ENCODE assay signal across 8 mouse cellular contexts in the genomic region with DNA sequence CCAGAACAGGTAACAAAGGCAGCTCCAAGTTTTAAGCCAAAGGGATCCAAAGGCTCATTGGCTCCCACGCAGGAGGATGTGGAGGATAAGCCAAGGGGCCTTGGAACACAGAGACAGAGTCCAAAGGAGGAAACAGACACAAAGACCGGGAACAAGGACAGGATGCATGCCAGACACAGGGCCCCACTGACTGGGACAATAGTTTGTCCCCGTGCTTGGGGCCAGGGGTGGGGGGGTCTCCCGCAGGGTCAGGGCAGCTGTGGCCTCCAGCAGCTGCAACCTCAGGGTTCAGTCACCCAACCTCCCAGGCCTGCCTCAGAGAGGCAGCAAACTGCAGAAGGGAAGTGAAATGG. TPM values are rescaled to one million over a fixed set of nuclear protein-coding genes. Genes with fewer than 3 reads are reported as not detected.
DNase-seq lines count a peak whose midpoint lies in the region; ATAC-seq lines count a peak whose summit lies in the region.

No protein-coding gene starts in this region.

- peak overlapping the region; percentile 27; the same call in 1 of the 2 replicates for H3K27ac ChIP-seq in midbrain, embryonic 11.5 days (ENCODE audit: low read depth, low read length)
- H3K27ac ChIP-seq in midbrain, embryonic 15.5 days: no peak overlapping the region
- H3K27ac ChIP-seq in heart, embryonic 13.5 days (replicated peaks): peak overlapping the region; percentile 86
- peak overlapping the region; percentile 52; the same call in 1 of the 2 replicates for H3K27ac ChIP-seq in midbrain, embryonic 12.5 days (replicated peaks)

- H3K4me3 ChIP-seq in midbrain, embryonic 11.5 days (ENCODE audit: low read depth, low read length): no peak overlapping the region
- no peak overlapping the region for H3K4me3 ChIP-seq in midbrain, embryonic 15.5 days
- peak overlapping the region; percentile 24 for H3K4me3 ChIP-seq in heart, embryonic 13.5 days
- no peak overlapping the region for H3K4me3 ChIP-seq in midbrain, embryonic 12.5 days

- no peaks in the 10 kb centered on the region; the same call in none of the 2 replicates for H3K36me3 ChIP-seq in midbrain, embryonic 11.5 days (ENCODE audit: control insufficient read depth, insufficient read depth, low read length)
- H3K36me3 ChIP-seq in midbrain, embryonic 15.5 days (replicated peaks): no peaks in the 10 kb centered on the region
- H3K36me3 ChIP-seq in heart, embryonic 13.5 days: peaks cover 42% of the 10 kb centered on the region
- H3K36me3 ChIP-seq in midbrain, embryonic 12.5 days: peaks cover 28% of the 10 kb centered on the region

- no peaks in the 10 kb centered on the region for H3K9me3 ChIP-seq in midbrain, embryonic 11.5 days (ENCODE audit: control insufficient read depth, low read length)
- H3K9me3 ChIP-seq in midbrain, embryonic 15.5 days: no peaks in the 10 kb centered on the region
- H3K9me3 ChIP-seq in heart, embryonic 13.5 days: no peaks in the 10 kb centered on the region
- no peaks in the 10 kb centered on the region for H3K9me3 ChIP-seq in midbrain, embryonic 12.5 days

- 35% methylated on average over 4 of the region's 4 CpGs for WGBS in midbrain, embryonic 11.5 days
- 33% methylated on average over 4 of the region's 4 CpGs for WGBS in midbrain, embryonic 15.5 days
- WGBS in heart, embryonic 13.5 days: 45% methylated on average over 4 of the region's 4 CpGs
- WGBS in midbrain, embryonic 12.5 days: 40% methylated on average over 4 of the region's 4 CpGs

- H3K4me2 ChIP-seq in midbrain, embryonic 11.5 days: no peak overlapping the region
- no peak overlapping the region for H3K4me2 ChIP-seq in midbrain, embryonic 15.5 days
- peak overlapping the region; percentile 50 for H3K4me2 ChIP-seq in heart, embryonic 13.5 days
- H3K4me2 ChIP-seq in midbrain, embryonic 12.5 days (replicated peaks): no peak overlapping the region

- peak overlapping the region; percentile 14; the same call in 1 of the 2 replicates for H3K9ac ChIP-seq in midbrain, embryonic 11.5 days (ENCODE audit: low read length)
- H3K9ac ChIP-seq in midbrain, embryonic 15.5 days: no peak overlapping the region
- H3K9ac ChIP-seq in heart, embryonic 13.5 days: peak overlapping the region; percentile 64
- H3K9ac ChIP-seq in midbrain, embryonic 12.5 days (replicated peaks): no peak overlapping the region

- no peaks in the 10 kb centered on the region for H3K27me3 ChIP-seq in midbrain, embryonic 11.5 days (ENCODE audit: control insufficient read depth, insufficient read depth, low read length)
- H3K27me3 ChIP-seq in midbrain, embryonic 15.5 days (replicated peaks): no peaks in the 10 kb centered on the region
- no peaks in the 10 kb centered on the region for H3K27me3 ChIP-seq in heart, embryonic 13.5 days (replicated peaks)
- H3K27me3 ChIP-seq in midbrain, embryonic 12.5 days: no peaks in the 10 kb centered on the region; the same call in 1 of the 2 replicates

- no peak for ATAC-seq in midbrain, embryonic 11.5 days (ENCODE audit: low FRiP score)
- ATAC-seq in midbrain, embryonic 15.5 days (replicated peaks): no peak
- ATAC-seq in heart, embryonic 13.5 days (ENCODE audit: extremely low read depth, insufficient number of reproducible peaks, low FRiP score, low TSS enrichment): no peak
- ATAC-seq in midbrain, embryonic 12.5 days (ENCODE audit: low FRiP score, low read depth): no peak

- no peak for DNase-seq in midbrain, embryonic 11.5 days (ENCODE audit: low spot score, missing footprints)
- DNase-seq in kidney, postnatal 10 days: peak; percentile 77
- no peak for DNase-seq in thymus, postnatal 10 days (ENCODE audit: low spot score in 2 of 2)
- no peak for DNase-seq in spleen, postnatal 14 days (ENCODE audit: low spot score in 2 of 2)
- DNase-seq in layer of hippocampus, adult 18-20 months (ENCODE audit: low spot score in 2 of 2): no peak

- peaks cover 17% of the 10 kb centered on the region for H3K4me1 ChIP-seq in midbrain, embryonic 11.5 days (ENCODE audit: control insufficient read depth, insufficient read depth, low read length)
- H3K4me1 ChIP-seq in midbrain, embryonic 15.5 days: peaks cover 26% of the 10 kb centered on the region
- peaks cover 55% of the 10 kb centered on the region for H3K4me1 ChIP-seq in heart, embryonic 13.5 days
- H3K4me1 ChIP-seq in midbrain, embryonic 12.5 days: peaks cover 32% of the 10 kb centered on the region

RNA-seq across cellular contexts. Expression of gene Abhd17a, which starts 2.9 kb away (rescaled TPM):
- 90.8 and 109 TPM in 2 replicates for polyA plus RNA-seq in midbrain, embryonic 11.5 days (2014; fragmentation: Nextera tagmentation; extraction: Ambion mirVana)
- 126 and 152 TPM in 2 replicates for polyA plus RNA-seq in midbrain, embryonic 15.5 days (2015; fragmentation: Nextera tagmentation; extraction: Ambion mirVana)
- 81.7 and 85.1 TPM in 2 replicates for polyA plus RNA-seq in heart, embryonic 13.5 days (2015; fragmentation: Nextera tagmentation; extraction: Ambion mirVana)
- polyA plus RNA-seq in midbrain, embryonic 12.5 days (2016; fragmentation: Nextera tagmentation; extraction: Ambion mirVana): 104 and 105 TPM in 2 replicates
- total RNA-seq in layer of hippocampus, adult 18-20 months (2021): 100 to 1,000 TPM; 166 to 168 TPM

RNA-seq across cellular contexts. Expression of gene Klf16, which starts 10.2 kb away (rescaled TPM):
- polyA plus RNA-seq in midbrain, embryonic 11.5 days (2014; fragmentation: Nextera tagmentation; extraction: Ambion mirVana): 3.1 and 3.2 TPM in 2 replicates
- 6.0 and 6.3 TPM in 2 replicates for polyA plus RNA-seq in midbrain, embryonic 15.5 days (2015; fragmentation: Nextera tagmentation; extraction: Ambion mirVana)
- polyA plus RNA-seq in heart, embryonic 13.5 days (2015; fragmentation: Nextera tagmentation; extraction: Ambion mirVana): 5.1 and 6.2 TPM in 2 replicates
- 6.1 and 6.2 TPM in 2 replicates for polyA plus RNA-seq in midbrain, embryonic 12.5 days (2016; fragmentation: Nextera tagmentation; extraction: Ambion mirVana)
- 10 to 100 TPM; 57.3 to 62.1 TPM for total RNA-seq in layer of hippocampus, adult 18-20 months (2021)

RNA-seq across cellular contexts. Expression of gene Scamp4, which starts 15.4 kb away (rescaled TPM):
- 60.2 and 62.3 TPM in 2 replicates for polyA plus RNA-seq in midbrain, embryonic 11.5 days (2014; fragmentation: Nextera tagmentation; extraction: Ambion mirVana)
- 65.0 and 66.2 TPM in 2 replicates for polyA plus RNA-seq in midbrain, embryonic 15.5 days (2015; fragmentation: Nextera tagmentation; extraction: Ambion mirVana)
- 65.9 and 70.4 TPM in 2 replicates for polyA plus RNA-seq in heart, embryonic 13.5 days (2015; fragmentation: Nextera tagmentation; extraction: Ambion mirVana)
- 63.1 and 68.4 TPM in 2 replicates for polyA plus RNA-seq in midbrain, embryonic 12.5 days (2016; fragmentation: Nextera tagmentation; extraction: Ambion mirVana)
- total RNA-seq in layer of hippocampus, adult 18-20 months (2021): 10 to 100 TPM; 43.9 to 54.4 TPM

RNA-seq across cellular contexts. Expression of gene Adat3, which starts 15.4 kb away (rescaled TPM):
- 5.4 and 6.9 TPM in 2 replicates for polyA plus RNA-seq in midbrain, embryonic 11.5 days (2014; fragmentation: Nextera tagmentation; extraction: Ambion mirVana)
- 6.0 and 6.9 TPM in 2 replicates for polyA plus RNA-seq in midbrain, embryonic 15.5 days (2015; fragmentation: Nextera tagmentation; extraction: Ambion mirVana)
- polyA plus RNA-seq in heart, embryonic 13.5 days (2015; fragmentation: Nextera tagmentation; extraction: Ambion mirVana): 4.4 and 5.6 TPM in 2 replicates
- polyA plus RNA-seq in midbrain, embryonic 12.5 days (2016; fragmentation: Nextera tagmentation; extraction: Ambion mirVana): 7.8 and 8.7 TPM in 2 replicates
- 1 to 10 TPM; 1.7 to 3.4 TPM for total RNA-seq in layer of hippocampus, adult 18-20 months (2021)

RNA-seq across cellular contexts. Expression of gene Gm49322, which starts 18.5 kb away (rescaled TPM):
- 1.9 and 2.2 TPM in 2 replicates for polyA plus RNA-seq in midbrain, embryonic 11.5 days (2014; fragmentation: Nextera tagmentation; extraction: Ambion mirVana)
- 4.6 and 5.0 TPM in 2 replicates for polyA plus RNA-seq in midbrain, embryonic 15.5 days (2015; fragmentation: Nextera tagmentation; extraction: Ambion mirVana)
- 1.5 and 1.7 TPM in 2 replicates for polyA plus RNA-seq in heart, embryonic 13.5 days (2015; fragmentation: Nextera tagmentation; extraction: Ambion mirVana)
- polyA plus RNA-seq in midbrain, embryonic 12.5 days (2016; fragmentation: Nextera tagmentation; extraction: Ambion mirVana): 6.0 and 7.5 TPM in 2 replicates
- 1 to 10 TPM; 2.6 to 3.1 TPM for total RNA-seq in layer of hippocampus, adult 18-20 months (2021)

Comparison
In these comparisons a context has a peak if more than half of its experiments do, and no peak if none do; other contexts are left out.
1. H3K9ac ChIP-seq: peak in midbrain, embryonic 11.5 days (single experiment) and heart, embryonic 13.5 days (single experiment); none in midbrain, embryonic 15.5 days (single experiment) and midbrain, embryonic 12.5 days (single experiment).